Mouse (Mus musculus): ENCODE results near the gene Stx17.

- TF ChIP-seq CTCF (IDR thresholded peaks at IDR 0.05; ENCODE audit: control insufficient read depth, insufficient read depth, insufficient read length) (no peak), FOSL1 (IDR thresholded peaks at IDR 0.05; ENCODE audit: insufficient read depth, low read length, poor library complexity, severe bottlenecking) (no peak), CEBPB (IDR thresholded peaks at IDR 0.05; ENCODE audit: low read depth) (no peak), MYOG (IDR thresholded peaks at IDR 0.05; ENCODE audit: control insufficient read depth, extremely low read depth, insufficient read length) (no peak), MAX (IDR thresholded peaks at IDR 0.05) (no peak), MYOD1 (IDR thresholded peaks at IDR 0.05; ENCODE audit: control insufficient read depth, insufficient read length, low read depth) (no peak)
These were observed 16.1 kb upstream of the Stx17 start for GRCm38 (mm10) chr4:48108591-48108990.
